Mouse (Mus musculus) lung, adult 2 months (tissue): ENCODE measurements around the gene Plxnd1. TPM values are rescaled to one million over a fixed set of nuclear protein-coding genes. Genes with fewer than 3 reads are reported as not detected.

Experiments
- DNase-seq: peaks from one replicate; pipeline ENCODE4 v3.0.0; 2022
- H3K4me1 ChIP-seq: fragments of 200-500 bp; 2 replicates; pipeline ENCODE4 v1.6.1; 2011; ENCODE audit warnings: low read length; ENCODE audit not compliant: control insufficient read depth, insufficient read depth
- H3K4me3 ChIP-seq: fragments of 200-500 bp; replicated peaks from 2 replicates; pipeline ENCODE3; 2011; ENCODE audit warnings: low read depth, mild to moderate bottlenecking, control low read depth, low read length; ENCODE audit errors: extremely low read depth
- CTCF ChIP-seq: fragments of 200-500 bp; IDR thresholded peaks from 2 replicates; pipeline ENCODE4 v1.5.1; 2011; ENCODE audit warnings: mild to moderate bottlenecking, low read length, control low read depth; ENCODE audit not compliant: insufficient read depth
- POLR2A ChIP-seq: fragments of 200-500 bp; IDR thresholded peaks from 2 replicates; pipeline ENCODE4 v1.6.1; 2011; ENCODE audit warnings: low read depth, mild to moderate bottlenecking, control low read depth, low read length, borderline replicate concordance; ENCODE audit errors: extremely low read depth
- WGBS: fragments of 180-500 bp; shearing (Covaris S2); methylation state at CpG from one replicate; pipeline ENCODE4 v1.1.7; 2018; 5-methylcytosine and 5-hydroxymethylcytosine counted together
- polyA plus RNA-seq: library from polyadenylated mRNA; depleted of rRNA; stranded (reverse); fragments of >200 nt; gene quantifications from 2 replicates; pipeline ENCODE4 v1.2.3, GENCODE M21; 2012

Plxnd1 gene
- polyA plus RNA-seq, 1 experiment = 146 TPM

- no peak for TF ChIP-seq CTCF
- 81% methylated on average over 9 of the region's 9 CpGs for WGBS
- H3K4me3 ChIP-seq = no peak overlapping the region
- H3K4me1 ChIP-seq = peaks cover 15% of the 10 kb centered on the region
- DNase-seq = no peak
Measured at GRCm38 (mm10) chr6:115963656-115964055, 31.1 kb downstream of the Plxnd1 start.

- Histone ChIP-seq H3K4me1 (peaks cover 16% of the 10 kb centered on the region), H3K4me3 (no peak overlapping the region)
- TF ChIP-seq CTCF = 0 out of 2 replicates have a peak, but pooled peaks have one; percentile 21
- TF ChIP-seq POLR2A = no peak
- no peak for DNase-seq
- WGBS = 68% methylated on average over 23 of the region's 23 CpGs
Measured at GRCm38 (mm10) chr6:115962439-115963085, 32.2 kb downstream of the Plxnd1 start.

GRCm38 (mm10) chr6:115961743-115962142 lies 33.1 kb downstream of the Plxnd1 start:
- Histone ChIP-seq H3K4me1 (peaks cover 23% of the 10 kb centered on the region), H3K4me3 (no peak overlapping the region)
- TF ChIP-seq CTCF = no peak
- no peak for TF ChIP-seq POLR2A
- DNase-seq = no peak
- WGBS = 72% methylated on average over 3 of the region's 3 CpGs

- no peak for DNase-seq
- Histone ChIP-seq H3K4me3 (no peak overlapping the region), H3K4me1 (peaks cover 27% of the 10 kb centered on the region)
- 93% methylated on average over 19 of the region's 19 CpGs for WGBS
- TF ChIP-seq POLR2A (no peak), CTCF (no peak)
Measured at GRCm38 (mm10) chr6:115960322-115960721, 34.5 kb downstream of the Plxnd1 start.

GRCm38 (mm10) chr6:115959151-115959691 lies 35.6 kb downstream of the Plxnd1 start:
- H3K4me3 ChIP-seq = no peak overlapping the region
- TF ChIP-seq CTCF (no peak), POLR2A (no peak)
- peaks cover 27% of the 10 kb centered on the region for H3K4me1 ChIP-seq
- peak; percentile 72 for DNase-seq
- WGBS = 26% methylated on average over 7 of the region's 7 CpGs

- no peak for TF ChIP-seq POLR2A
- no peak for TF ChIP-seq CTCF
- Histone ChIP-seq H3K4me3 (no peak overlapping the region), H3K4me1 (peaks cover 27% of the 10 kb centered on the region)
- WGBS = 85% methylated on average over 9 of the region's 9 CpGs
- no peak for DNase-seq
Measured at GRCm38 (mm10) chr6:115958445-115958844, 36.4 kb downstream of the Plxnd1 start.

- TF ChIP-seq POLR2A = no peak
- TF ChIP-seq CTCF = no peak
- peaks cover 27% of the 10 kb centered on the region for H3K4me1 ChIP-seq
- DNase-seq = no peak
Measured at GRCm38 (mm10) chr6:115957681-115958080, 37.1 kb downstream of the Plxnd1 start.

GRCm38 (mm10) chr6:115956922-115957601 lies 37.7 kb downstream of the Plxnd1 start:
- TF ChIP-seq POLR2A (peak; percentile 20; the same call in 1 of the 2 replicates), CTCF (no peak)
- 37% methylated on average over 16 of the region's 16 CpGs for WGBS
- no peak overlapping the region for H3K4me3 ChIP-seq
- peak; percentile 40 for DNase-seq
- H3K4me1 ChIP-seq = peaks cover 27% of the 10 kb centered on the region

More at GRCm38 (mm10) chr6:115957681-115958080, 37.1 kb downstream of the Plxnd1 start:
- no peak overlapping the region for H3K4me3 ChIP-seq
- 69% methylated on average over 6 of the region's 6 CpGs for WGBS

GRCm38 (mm10) chr6:115956418-115956921 lies 38.3 kb downstream of the Plxnd1 start:
- Histone ChIP-seq H3K4me1 (peaks cover 27% of the 10 kb centered on the region), H3K4me3 (no peak overlapping the region)
- peak; percentile 27; the same call in 1 of the 2 replicates for TF ChIP-seq CTCF
- TF ChIP-seq POLR2A = no peak
- DNase-seq = no peak
- WGBS = 29% methylated on average over 13 of the region's 13 CpGs
